21 mouse cellular contexts compared by ENCODE assay signal in genomic region chr19:47471808-47472207, GRCm38 (mm10). TPM values are rescaled to one million over a fixed set of nuclear protein-coding genes. Genes with fewer than 3 reads are reported as not detected.
DNase-seq lines count a peak whose midpoint lies in the region; ATAC-seq lines count a peak whose summit lies in the region.
"Had no signal": no experiment of that assay in that cellular context is flagged by ENCODE, and none has a peak within 500 bp of the region (broad histone marks: within the 10 kb centered on the region; RNA-seq: fewer than 3 reads in every experiment).

No protein-coding gene starts in this region.

- 55% methylated on average over 4 of the region's 4 CpGs for WGBS in liver, embryonic 11.5 days
- WGBS in liver, embryonic 16.5 days (ENCODE audit: insufficient replicate concordance) = 40% methylated on average over 4 of the region's 4 CpGs

- H3K36me3 ChIP-seq in liver, embryonic 11.5 days (ENCODE audit: control insufficient read depth, insufficient read depth, low read length) = no peaks in the 10 kb centered on the region
- H3K36me3 ChIP-seq in liver, embryonic 16.5 days (ENCODE audit: control insufficient read depth, insufficient read depth) = no peaks in the 10 kb centered on the region
- H3K36me3 ChIP-seq: embryonic facial prominence, embryonic 12.5 days; embryonic facial prominence, embryonic 15.5 days; heart, embryonic 13.5 days; hindbrain, embryonic 12.5 days; hindbrain, embryonic 15.5 days had no signal

- no peaks in the 10 kb centered on the region for H3K27me3 ChIP-seq in liver, embryonic 11.5 days (replicated peaks; ENCODE audit: control insufficient read depth, insufficient read depth, low read length)
- H3K27me3 ChIP-seq in liver, embryonic 16.5 days (ENCODE audit: control insufficient read depth, insufficient read depth, low read depth, low read length) = no peaks in the 10 kb centered on the region
- H3K27me3 ChIP-seq: embryonic facial prominence, embryonic 12.5 days; embryonic facial prominence, embryonic 15.5 days; heart, embryonic 13.5 days; hindbrain, embryonic 12.5 days; hindbrain, embryonic 15.5 days had no signal

- H3K27ac ChIP-seq in liver, embryonic 11.5 days (ENCODE audit: low read depth, low read length) = no peak overlapping the region
- H3K27ac ChIP-seq in liver, embryonic 16.5 days (ENCODE audit: low read length) = no peak overlapping the region
- H3K27ac ChIP-seq: embryonic facial prominence, embryonic 12.5 days; embryonic facial prominence, embryonic 15.5 days; heart, embryonic 13.5 days; hindbrain, embryonic 12.5 days; hindbrain, embryonic 15.5 days had no signal

- H3K4me2 ChIP-seq in liver, embryonic 11.5 days = no peak overlapping the region
- H3K4me2 ChIP-seq in liver, embryonic 16.5 days (ENCODE audit: low read depth, low read length) = no peak overlapping the region
- H3K4me2 ChIP-seq: embryonic facial prominence, embryonic 12.5 days; embryonic facial prominence, embryonic 15.5 days; heart, embryonic 13.5 days; hindbrain, embryonic 12.5 days; hindbrain, embryonic 15.5 days had no signal

- H3K4me3 ChIP-seq in liver, embryonic 11.5 days (ENCODE audit: low read depth, low read length) = no peak overlapping the region
- no peak overlapping the region for H3K4me3 ChIP-seq in liver, embryonic 16.5 days (ENCODE audit: low read depth, low read length)
- H3K4me3 ChIP-seq: embryonic facial prominence, embryonic 12.5 days; embryonic facial prominence, embryonic 15.5 days; heart, embryonic 13.5 days; hindbrain, embryonic 12.5 days; hindbrain, embryonic 15.5 days had no signal

- H3K9ac ChIP-seq in liver, embryonic 11.5 days (ENCODE audit: low read depth, low read length) = no peak overlapping the region
- H3K9ac ChIP-seq in liver, embryonic 16.5 days (ENCODE audit: low read depth, low read length) = no peak overlapping the region
- H3K9ac ChIP-seq: embryonic facial prominence, embryonic 12.5 days; embryonic facial prominence, embryonic 15.5 days; heart, embryonic 13.5 days; hindbrain, embryonic 12.5 days; hindbrain, embryonic 15.5 days had no signal

- H3K9me3 ChIP-seq in liver, embryonic 11.5 days (ENCODE audit: control insufficient read depth, low read length) = no peaks in the 10 kb centered on the region
- H3K9me3 ChIP-seq in liver, embryonic 16.5 days (replicated peaks; ENCODE audit: control insufficient read depth, low read length) = no peaks in the 10 kb centered on the region
- H3K9me3 ChIP-seq: embryonic facial prominence, embryonic 12.5 days; embryonic facial prominence, embryonic 15.5 days; heart, embryonic 13.5 days; hindbrain, embryonic 12.5 days; hindbrain, embryonic 15.5 days had no signal

- DNase-seq in liver, embryonic 11.5 days (ENCODE audit: low spot score) = no peak
- DNase-seq in liver = no peak
- DNase-seq in adrenal gland, adult 18-20 months (ENCODE audit: low spot score in 2 of 2) = no peak
- DNase-seq in heart, postnatal 4 days = no peak
- DNase-seq: adrenal gland, postnatal 10 days; cerebellum, adult 11 months; cerebellum, adult 2 months; cerebellum, adult 9-11 months; cerebellum, postnatal 25 days; gastrocnemius, postnatal 25 days; heart, adult 18-20 months; heart, postnatal 14 days had no signal

- peaks cover 11% of the 10 kb centered on the region for H3K4me1 ChIP-seq in liver, embryonic 11.5 days (replicated peaks; ENCODE audit: control insufficient read depth, insufficient read depth, low read length)
- peaks cover 11% of the 10 kb centered on the region for H3K4me1 ChIP-seq in liver, embryonic 16.5 days (ENCODE audit: control insufficient read depth, low read depth, low read length)
- H3K4me1 ChIP-seq: embryonic facial prominence, embryonic 12.5 days had no signal

- peak; percentile 83 for ATAC-seq in liver, embryonic 11.5 days (replicated peaks; ENCODE audit: low FRiP score)
- 0 out of 2 replicates have a peak, but pooled peaks have one; percentile 35 for ATAC-seq in liver, embryonic 16.5 days (ENCODE audit: low read depth)
- peak; percentile 58 for ATAC-seq in megakaryocyte-erythroid progenitor cell, adult 5-6 weeks (replicated peaks; ENCODE audit: low FRiP score, low TSS enrichment, poor library complexity, severe bottlenecking)
- ATAC-seq: activated CD4-positive, CD25-positive, alpha-beta regulatory T cell, adult 4 months; forebrain, embryonic 14.5 days had no signal

RNA-seq across cellular contexts. Expression of gene Sh3pxd2a, which starts 7.6 kb away (rescaled TPM):
- 2.9 and 3.6 TPM in 2 replicates for polyA plus RNA-seq in liver, embryonic 11.5 days (2014; fragmentation: Nextera tagmentation; extraction: Ambion mirVana)
- polyA plus RNA-seq in liver, embryonic 16.5 days (2015; fragmentation: Nextera tagmentation; extraction: Ambion mirVana) = 0.64 and 0.65 TPM in 2 replicates
- total RNA-seq in megakaryocyte-erythroid progenitor cell, adult 5-6 weeks (2014; fragmentation: Nextera tagmentation) = 0.55 and 0.96 TPM in 2 replicates
- 0.34 and 1.0 TPM in 2 replicates for total RNA-seq in megakaryocyte-erythroid progenitor cell, adult 5-6 weeks (2017)
- total RNA-seq in adrenal gland, adult 18-20 months (2021) = 100 to 1,000 TPM in 1 of 2 experiments, 10 to 100 TPM in 1; 55.1 to 103 TPM
- 10 to 100 TPM; 91.0 to 95.1 TPM for total RNA-seq in heart, postnatal 4 days (2021)

Comparison
In these comparisons a context has a peak if more than half of its experiments do, and no peak if none do; other contexts are left out.
1. RNA of gene Sh3pxd2a, which starts 7.6 kb away (total RNA-seq): 55.1 to 103 TPM in adrenal gland, adult 18-20 months and 91.0 to 95.1 TPM in heart, postnatal 4 days; 0.34 to 1.0 TPM in megakaryocyte-erythroid progenitor cell, adult 5-6 weeks; every median in the first group is over 10 times any median in the second.
2. Peak in every context shown above with its lines, with median percentiles within 50 percentile points of each other: ATAC-seq.